Mouse (Mus musculus) kidney, adult 2 months (tissue): ENCODE measurements at regions not wholly inside any gene's neighbourhood (a gene's known extent, or its start where the extent isn't known, plus 50 kb on each side); places are given as distances from the start of the nearest gene placed in this dataset.
"Not testable (repeated sequence)": the region's sequence is repeated elsewhere in the genome, so short reads cannot be mapped to it uniquely, and the experiment has no call there.

Experiments
- CTCF ChIP-seq: fragments of 200-500 bp; conservative IDR thresholded peaks from 2 replicates; pipeline ENCODE4 v1.5.1; 2011; ENCODE audit warnings: low read depth, mild to moderate bottlenecking, control low read depth, low read length, moderate library complexity, mixed read lengths; ENCODE audit not compliant: insufficient read depth, insufficient read length
- POLR2A ChIP-seq: fragments of 200-500 bp; IDR thresholded peaks from one replicate; pipeline ENCODE4 v1.6.1; 2011; ENCODE audit warnings: low read depth, low read length, control low read depth

GRCm38 (mm10) chr8:19980346-19980726 is 77.1 kb downstream of the Gm31371 start:
- TF ChIP-seq CTCF, POLR2A: not testable (repeated sequence)
